Comparison of ENCODE assay signal across 10 mouse cellular contexts in genomic region chr16:57420773-57421556, GRCm38 (mm10).
DNase-seq lines count a peak whose midpoint lies in the region; ATAC-seq and TF ChIP-seq lines count a peak whose summit lies in the region.
"Had no signal": no experiment of that assay in that cellular context is flagged by ENCODE, and none has a peak within 500 bp of the region (broad histone marks: within the 10 kb centered on the region; RNA-seq: fewer than 3 reads in every experiment).

No protein-coding gene starts in this region.

- peaks cover 19% of the 10 kb centered on the region for H3K4me1 ChIP-seq in spleen, adult 2 months (ENCODE audit: control insufficient read depth, insufficient read depth, insufficient read length)
- H3K4me1 ChIP-seq in heart, postnatal 0 days (ENCODE audit: control insufficient read depth, insufficient read depth) = peaks cover 9% of the 10 kb centered on the region; the same call in 1 of the 2 replicates
- peaks cover 2% of the 10 kb centered on the region; the same call in 1 of the 2 replicates for H3K4me1 ChIP-seq in hindbrain, embryonic 16.5 days (ENCODE audit: control insufficient read depth, insufficient read depth, low read depth, low read length)
- 0 out of 2 replicates have a peak, but pooled peaks cover 3% of the 10 kb centered on the region for H3K4me1 ChIP-seq in forebrain, embryonic 16.5 days (replicated peaks; ENCODE audit: control insufficient read depth, insufficient read depth, low read length)
- H3K4me1 ChIP-seq: liver, embryonic 13.5 days had no signal

- H3K4me3 ChIP-seq in spleen, adult 2 months (ENCODE audit: extremely low read depth, insufficient read depth, insufficient read length) = no peak overlapping the region
- no peak overlapping the region for H3K4me3 ChIP-seq in heart, postnatal 0 days (ENCODE audit: low read depth, low read length)
- no peak overlapping the region for H3K4me3 ChIP-seq in hindbrain, embryonic 16.5 days (ENCODE audit: low read length)
- no peak overlapping the region for H3K4me3 ChIP-seq in forebrain, embryonic 16.5 days (replicated peaks; ENCODE audit: low read length)
- H3K4me3 ChIP-seq: liver, embryonic 13.5 days had no signal

- TF ChIP-seq CTCF in spleen, adult 2 months (IDR thresholded peaks at IDR 0.05; ENCODE audit: extremely low read depth, insufficient read depth, insufficient read length, insufficient replicate concordance) = no peak
- TF ChIP-seq CTCF in heart, postnatal 0 days (IDR thresholded peaks at IDR 0.05; ENCODE audit: low read depth) = no peak

- whole genome bisulfite sequencing in spleen, adult 2 months = 58% methylated on average over 8 of the region's 8 CpGs
- WGBS in heart, postnatal 0 days = 40% methylated on average over 8 of the region's 8 CpGs
- 59% methylated on average over 8 of the region's 8 CpGs for WGBS in hindbrain, embryonic 16.5 days
- 62% methylated on average over 8 of the region's 8 CpGs for WGBS in forebrain, embryonic 16.5 days

- TF ChIP-seq POLR2A in spleen, adult 2 months (IDR thresholded peaks at IDR 0.05; ENCODE audit: low read depth, low read length) = no peak

- H3K9me3 ChIP-seq in heart, postnatal 0 days (replicated peaks; ENCODE audit: control insufficient read depth, low read length) = no peaks in the 10 kb centered on the region
- H3K9me3 ChIP-seq in hindbrain, embryonic 16.5 days (ENCODE audit: control insufficient read depth, low read length) = no peaks in the 10 kb centered on the region
- no peaks in the 10 kb centered on the region for H3K9me3 ChIP-seq in forebrain, embryonic 16.5 days (ENCODE audit: control insufficient read depth, low read length)
- H3K9me3 ChIP-seq: liver, embryonic 13.5 days had no signal

- 0 out of 2 replicates have a peak overlapping the region, but pooled peaks have one; percentile 16 for H3K27ac ChIP-seq in spleen, adult 2 months (ENCODE audit: insufficient read depth, low read length)
- H3K27ac ChIP-seq in heart, postnatal 0 days (ENCODE audit: low read depth) = peak overlapping the region; percentile 76
- no peak overlapping the region for H3K27ac ChIP-seq in hindbrain, embryonic 16.5 days (ENCODE audit: low read depth, low read length)
- no peak overlapping the region for H3K27ac ChIP-seq in forebrain, embryonic 16.5 days (ENCODE audit: low read length)
- H3K27ac ChIP-seq: liver, embryonic 13.5 days had no signal

- H3K36me3 ChIP-seq in spleen, adult 2 months (ENCODE audit: control insufficient read depth, insufficient read depth, low read length) = no peaks in the 10 kb centered on the region
- H3K36me3 ChIP-seq in heart, postnatal 0 days (replicated peaks; ENCODE audit: control insufficient read depth, insufficient read depth, low read length) = no peaks in the 10 kb centered on the region
- H3K36me3 ChIP-seq in hindbrain, embryonic 16.5 days (ENCODE audit: control insufficient read depth, insufficient read depth, low read length) = no peaks in the 10 kb centered on the region
- no peaks in the 10 kb centered on the region for H3K36me3 ChIP-seq in forebrain, embryonic 16.5 days (ENCODE audit: control insufficient read depth, insufficient read depth)
- H3K36me3 ChIP-seq: liver, embryonic 13.5 days had no signal

- H3K9ac ChIP-seq in heart, postnatal 0 days (replicated peaks; ENCODE audit: low read depth, low read length) = no peak overlapping the region
- H3K9ac ChIP-seq in hindbrain, embryonic 16.5 days (ENCODE audit: low read depth, low read length) = no peak overlapping the region
- H3K9ac ChIP-seq in forebrain, embryonic 16.5 days (replicated peaks; ENCODE audit: low read depth, low read length) = no peak overlapping the region
- H3K9ac ChIP-seq: liver, embryonic 13.5 days had no signal

- intact Hi-C loops in left cerebral cortex, postnatal 36 days (cut with DNase I) = no loop called here

- ATAC-seq in heart, postnatal 0 days (ENCODE audit: insufficient read depth, low read depth) = peak; percentile 45
- no peak for ATAC-seq in hindbrain, embryonic 16.5 days
- no peak for ATAC-seq in forebrain, embryonic 16.5 days

- H3K4me2 ChIP-seq in heart, postnatal 0 days (ENCODE audit: low read depth, low read length) = no peak overlapping the region
- H3K4me2 ChIP-seq in hindbrain, embryonic 16.5 days (ENCODE audit: low read length) = no peak overlapping the region
- H3K4me2 ChIP-seq in forebrain, embryonic 16.5 days (ENCODE audit: low read length) = no peak overlapping the region
- H3K4me2 ChIP-seq: liver, embryonic 13.5 days had no signal

- no peaks in the 10 kb centered on the region for H3K27me3 ChIP-seq in spleen, adult 2 months (ENCODE audit: control insufficient read depth, insufficient read depth, low read length)
- H3K27me3 ChIP-seq in heart, postnatal 0 days (ENCODE audit: control insufficient read depth, insufficient read depth, low read length) = no peaks in the 10 kb centered on the region
- H3K27me3 ChIP-seq in hindbrain, embryonic 16.5 days (replicated peaks; ENCODE audit: control insufficient read depth, insufficient read depth, low read length) = no peaks in the 10 kb centered on the region
- H3K27me3 ChIP-seq in forebrain, embryonic 16.5 days (replicated peaks; ENCODE audit: control insufficient read depth, insufficient read depth, low read length) = no peaks in the 10 kb centered on the region
- H3K27me3 ChIP-seq: liver, embryonic 13.5 days had no signal

- no peak for DNase-seq in spleen, adult 2 months (ENCODE audit: low read depth in 1 of 2, low spot score in 2 of 2)
- no peak for DNase-seq in spleen, postnatal 14 days (ENCODE audit: low spot score in 2 of 2)
- peak; percentile 75 for DNase-seq in heart, postnatal 0 days (ENCODE audit: low spot score)
- DNase-seq in kidney, postnatal 36 days = peak; percentile 42 to 66
- no peak for DNase-seq in left cerebral cortex, postnatal 36 days (ENCODE audit: low spot score in 2 of 2)
- no peak for DNase-seq in urinary bladder, adult 18-20 months (ENCODE audit: low spot score in 2 of 2)
- DNase-seq: cerebellum, postnatal 25 days; liver, embryonic 13.5 days had no signal

- TF ChIP-seq EP300 in heart, postnatal 0 days (IDR thresholded peaks at IDR 0.05; ENCODE audit: low read depth) = peak; percentile 89

Comparison
In these comparisons a context has a peak if more than half of its experiments do, and no peak if none do; other contexts are left out.
1. DNase-seq: peak in heart, postnatal 0 days (single experiment) and kidney, postnatal 36 days (2 of 2); none in spleen, adult 2 months (0 of 2), spleen, postnatal 14 days (0 of 2), left cerebral cortex, postnatal 36 days (0 of 2) and urinary bladder, adult 18-20 months (0 of 2).
2. H3K27ac ChIP-seq: peak in spleen, adult 2 months (single experiment) and heart, postnatal 0 days (single experiment); none in hindbrain, embryonic 16.5 days (single experiment) and forebrain, embryonic 16.5 days (single experiment).